Mouse (Mus musculus): ENCODE results near the gene Trpm4. TPM values are rescaled to one million over a fixed set of nuclear protein-coding genes. Genes with fewer than 3 reads are reported as not detected.

Gene Trpm4
- polyA plus RNA-seq, 1 experiment, result not detected

DNA sequence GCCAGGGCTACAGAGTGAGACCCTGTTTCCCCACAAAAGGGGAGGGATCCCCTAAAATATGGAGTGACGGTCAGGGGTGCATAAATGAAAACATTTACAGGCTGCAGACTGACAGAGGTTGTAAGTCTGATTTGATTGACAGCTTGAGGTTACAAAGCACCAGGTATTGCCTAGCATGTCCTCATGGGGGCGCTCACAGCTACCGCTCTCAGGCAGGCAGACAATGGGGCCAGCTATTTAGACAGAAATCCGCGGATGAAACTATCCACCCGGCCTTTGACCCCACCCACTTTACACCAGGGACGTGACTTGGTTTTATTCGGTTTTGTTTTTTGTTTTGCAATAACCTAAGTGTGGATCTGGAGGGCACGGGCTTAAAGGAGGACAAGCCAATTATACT lies 24.1 kb downstream of the Trpm4 start:
- no peak overlapping the region for H3K4me3 ChIP-seq (ENCODE audit: insufficient read depth, low read depth, low read length)
- no peak overlapping the region for H3K27ac ChIP-seq (ENCODE audit: insufficient read depth, low read depth, low read length)
- 15% methylated on average over 9 of the region's 9 CpGs for WGBS
- peaks cover 5% of the 10 kb centered on the region; the same call in 1 of the 2 replicates for H3K4me1 ChIP-seq (ENCODE audit: control insufficient read depth, insufficient read depth, low read length)
- TF ChIP-seq POLR2A (IDR thresholded peaks at IDR 0.05; ENCODE audit: insufficient read depth, low read depth, low read length) (no peak), CTCF (IDR thresholded peaks at IDR 0.05; ENCODE audit: insufficient read depth, low read depth, low read length) (no peak)

DNA sequence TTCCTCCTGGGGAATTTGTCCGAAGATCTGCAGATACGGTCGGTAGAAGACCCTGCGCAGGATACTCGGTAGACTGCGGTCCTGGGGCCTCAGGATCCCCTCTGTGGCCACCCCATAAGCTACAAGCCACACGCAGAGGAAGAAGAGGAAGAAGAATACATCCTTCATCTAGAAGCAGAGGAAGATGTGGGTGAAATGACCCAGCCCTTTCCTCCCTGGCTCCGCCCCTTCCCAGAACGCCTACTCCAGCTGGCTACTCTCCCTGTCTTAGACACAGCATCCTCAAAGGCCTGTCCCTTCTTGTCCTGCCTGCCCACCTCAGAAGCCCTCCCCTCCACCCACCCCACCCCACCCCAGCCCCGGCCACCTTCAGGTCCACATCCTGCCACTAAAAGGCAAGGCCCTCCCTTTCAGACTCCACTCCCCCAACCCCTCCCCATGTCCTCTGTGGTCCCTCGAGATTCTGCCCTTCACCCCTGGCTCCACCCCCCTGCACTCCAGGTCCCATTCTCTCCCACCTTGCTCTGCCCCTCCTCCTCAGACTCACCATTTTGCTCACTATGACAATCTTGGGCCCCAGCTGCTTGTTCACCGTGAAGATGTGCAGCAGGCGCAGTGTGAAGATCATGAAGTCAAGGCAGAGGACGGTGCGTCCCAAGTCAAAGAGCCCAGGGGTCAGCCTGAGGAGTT lies 24.9 kb downstream of the Trpm4 start:
- H3K4me1 ChIP-seq (ENCODE audit: control insufficient read depth, insufficient read depth, low read length), result peaks cover 3% of the 10 kb centered on the region; the same call in 1 of the 2 replicates
- H3K27ac ChIP-seq (ENCODE audit: insufficient read depth, low read depth, low read length), result no peak overlapping the region
- TF ChIP-seq CTCF (IDR thresholded peaks at IDR 0.05; ENCODE audit: insufficient read depth, low read depth, low read length) (no peak), POLR2A (IDR thresholded peaks at IDR 0.05; ENCODE audit: insufficient read depth, low read depth, low read length) (no peak)
- H3K4me3 ChIP-seq (ENCODE audit: insufficient read depth, low read depth, low read length), result no peak overlapping the region
- WGBS, result 76% methylated on average over 15 of the region's 15 CpGs

DNA sequence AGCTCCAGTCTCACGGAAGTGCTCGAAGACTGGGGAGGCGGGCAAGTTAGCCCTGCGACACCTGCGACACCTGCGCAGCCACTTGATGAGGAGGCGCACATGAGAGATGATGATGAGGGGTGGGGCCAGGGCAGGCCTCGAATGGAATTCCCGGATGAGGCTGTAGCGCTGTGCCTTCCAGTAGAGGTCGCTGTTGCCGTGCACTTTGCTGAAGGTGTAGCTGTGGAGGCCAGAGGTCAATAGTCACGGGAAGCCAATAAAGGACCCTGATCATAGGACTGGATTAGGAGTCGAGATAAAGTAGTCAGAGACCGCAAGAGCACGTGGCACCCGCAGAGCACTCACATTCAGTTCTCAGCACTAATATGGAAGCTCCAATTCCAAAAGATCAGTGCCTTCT lies 28.3 kb downstream of the Trpm4 start:
- 12% methylated on average over 17 of the region's 17 CpGs for WGBS
- Histone ChIP-seq H3K27ac (ENCODE audit: insufficient read depth, low read depth, low read length) (no peak overlapping the region), H3K4me1 (ENCODE audit: control insufficient read depth, insufficient read depth, low read length) (peaks cover 10% of the 10 kb centered on the region; the same call in 1 of the 2 replicates), H3K4me3 (ENCODE audit: insufficient read depth, low read depth, low read length) (peak overlapping the region; percentile 18; the same call in 1 of the 2 replicates)
- TF ChIP-seq CTCF (IDR thresholded peaks at IDR 0.05; ENCODE audit: insufficient read depth, low read depth, low read length) (peak; percentile 68; the same call in 1 of the 2 replicates), POLR2A (IDR thresholded peaks at IDR 0.05; ENCODE audit: insufficient read depth, low read depth, low read length) (no peak)

DNA sequence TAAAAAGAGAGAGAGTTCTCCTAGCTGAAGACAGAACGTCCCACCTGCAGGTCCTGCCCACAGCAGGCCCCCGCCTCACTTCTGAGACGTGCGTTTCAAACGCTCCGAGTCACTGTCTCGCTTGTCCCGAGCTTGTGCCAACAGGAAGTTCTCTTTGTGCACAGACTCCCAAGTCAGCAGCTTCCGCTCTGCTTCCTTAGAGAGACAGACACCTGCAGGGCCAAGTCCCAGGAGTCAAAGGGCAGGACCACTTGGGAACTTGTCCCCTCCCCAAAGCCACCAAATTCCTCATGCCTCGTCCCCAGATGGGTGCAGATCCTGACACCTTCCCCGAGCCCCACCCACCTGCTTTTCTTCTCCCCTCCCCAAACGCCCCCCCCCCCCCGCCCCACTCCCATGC lies 28.7 kb downstream of the Trpm4 start:
- WGBS, result 34% methylated on average over 12 of the region's 13 CpGs
- Histone ChIP-seq H3K4me3 (ENCODE audit: insufficient read depth, low read depth, low read length) (peak overlapping the region; percentile 18; the same call in 1 of the 2 replicates), H3K4me1 (ENCODE audit: control insufficient read depth, insufficient read depth, low read length) (peaks cover 10% of the 10 kb centered on the region; the same call in 1 of the 2 replicates), H3K27ac (ENCODE audit: insufficient read depth, low read depth, low read length) (no peak overlapping the region)
- TF ChIP-seq CTCF (IDR thresholded peaks at IDR 0.05; ENCODE audit: insufficient read depth, low read depth, low read length), result no peak
- TF ChIP-seq POLR2A (IDR thresholded peaks at IDR 0.05; ENCODE audit: insufficient read depth, low read depth, low read length), result no peak

DNA sequence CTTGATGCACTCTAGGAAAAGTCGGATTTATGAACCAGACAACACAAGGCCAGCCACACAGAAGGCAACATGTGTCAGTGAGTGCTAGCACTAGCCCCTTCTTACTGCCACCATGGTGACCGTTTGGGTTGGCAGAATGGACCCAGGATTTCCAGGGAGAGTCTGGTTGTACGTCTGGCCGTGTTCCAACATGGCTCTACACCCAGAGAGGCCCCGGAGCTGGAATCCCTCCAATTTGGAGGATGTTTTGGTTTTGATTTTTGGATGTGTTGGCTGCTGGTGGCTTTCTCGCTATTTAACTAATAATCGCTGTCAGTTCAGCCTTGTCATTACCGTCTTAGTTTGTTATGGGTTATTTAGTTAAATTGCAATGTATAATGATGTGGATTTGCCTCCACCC lies 31.0 kb downstream of the Trpm4 start:
- H3K4me1 ChIP-seq (ENCODE audit: control insufficient read depth, insufficient read depth, low read length), result peaks cover 10% of the 10 kb centered on the region; the same call in 1 of the 2 replicates
- TF ChIP-seq CTCF (IDR thresholded peaks at IDR 0.05; ENCODE audit: insufficient read depth, low read depth, low read length) (no peak), POLR2A (IDR thresholded peaks at IDR 0.05; ENCODE audit: insufficient read depth, low read depth, low read length) (no peak)
- WGBS, result 21% methylated on average over 8 of the region's 8 CpGs
- H3K27ac ChIP-seq (ENCODE audit: insufficient read depth, low read depth, low read length), result no peak overlapping the region
- no peak overlapping the region for H3K4me3 ChIP-seq (ENCODE audit: insufficient read depth, low read depth, low read length)

DNA sequence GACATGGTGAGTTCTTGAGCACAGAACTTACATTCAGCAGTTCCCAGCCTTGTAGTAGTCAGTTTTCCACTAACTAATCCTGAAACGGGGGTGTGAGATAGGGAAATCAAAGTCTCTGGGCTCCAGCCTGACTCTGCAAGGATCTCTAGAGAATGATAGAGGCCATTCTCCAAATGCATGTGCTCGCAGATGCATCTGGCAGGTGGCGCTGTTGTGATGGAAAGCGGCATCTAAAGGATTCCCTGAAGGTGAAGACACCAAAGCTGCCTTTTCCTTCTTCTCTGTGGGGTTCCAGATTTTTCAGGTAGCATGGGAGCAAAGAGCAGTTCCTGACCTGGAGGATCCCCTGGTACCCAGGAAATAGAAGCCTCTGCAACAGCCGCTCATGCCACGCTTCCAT lies 33.3 kb downstream of the Trpm4 start:
- Histone ChIP-seq H3K4me1 (ENCODE audit: control insufficient read depth, insufficient read depth, low read length) (peaks cover 9% of the 10 kb centered on the region; the same call in 1 of the 2 replicates), H3K27ac (ENCODE audit: insufficient read depth, low read depth, low read length) (no peak overlapping the region), H3K4me3 (ENCODE audit: insufficient read depth, low read depth, low read length) (no peak overlapping the region)
- no peak for TF ChIP-seq POLR2A (IDR thresholded peaks at IDR 0.05; ENCODE audit: insufficient read depth, low read depth, low read length)
- TF ChIP-seq CTCF (IDR thresholded peaks at IDR 0.05; ENCODE audit: insufficient read depth, low read depth, low read length), result peak; percentile 57; the same call in 1 of the 2 replicates
- WGBS, result 16% methylated on average over 6 of the region's 6 CpGs

DNA sequence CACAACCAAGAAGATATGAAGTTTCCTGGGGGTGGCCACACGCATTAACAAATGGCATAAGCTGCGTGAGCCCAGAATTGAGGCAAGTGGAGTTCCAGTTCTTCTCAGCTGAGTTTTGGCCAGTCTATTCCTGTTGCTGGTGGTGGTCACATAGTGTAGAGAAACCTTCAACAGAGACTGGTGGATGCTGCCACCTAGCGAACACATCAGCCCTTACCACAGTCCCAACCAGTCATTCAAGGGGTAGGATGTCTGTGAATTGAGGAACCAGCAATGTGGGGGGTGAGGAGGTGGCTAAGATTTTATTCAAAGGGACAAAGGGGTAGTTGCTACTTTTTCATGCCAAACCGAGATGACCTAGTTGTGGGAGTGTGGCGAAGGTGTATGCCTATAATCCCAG lies 33.8 kb downstream of the Trpm4 start:
- WGBS, result 9% methylated on average over 5 of the region's 5 CpGs
- TF ChIP-seq CTCF (IDR thresholded peaks at IDR 0.05; ENCODE audit: insufficient read depth, low read depth, low read length), result no peak
- TF ChIP-seq POLR2A (IDR thresholded peaks at IDR 0.05; ENCODE audit: insufficient read depth, low read depth, low read length), result no peak
- Histone ChIP-seq H3K27ac (ENCODE audit: insufficient read depth, low read depth, low read length) (no peak overlapping the region), H3K4me1 (ENCODE audit: control insufficient read depth, insufficient read depth, low read length) (peaks cover 7% of the 10 kb centered on the region; the same call in 1 of the 2 replicates), H3K4me3 (ENCODE audit: insufficient read depth, low read depth, low read length) (no peak overlapping the region)

DNA sequence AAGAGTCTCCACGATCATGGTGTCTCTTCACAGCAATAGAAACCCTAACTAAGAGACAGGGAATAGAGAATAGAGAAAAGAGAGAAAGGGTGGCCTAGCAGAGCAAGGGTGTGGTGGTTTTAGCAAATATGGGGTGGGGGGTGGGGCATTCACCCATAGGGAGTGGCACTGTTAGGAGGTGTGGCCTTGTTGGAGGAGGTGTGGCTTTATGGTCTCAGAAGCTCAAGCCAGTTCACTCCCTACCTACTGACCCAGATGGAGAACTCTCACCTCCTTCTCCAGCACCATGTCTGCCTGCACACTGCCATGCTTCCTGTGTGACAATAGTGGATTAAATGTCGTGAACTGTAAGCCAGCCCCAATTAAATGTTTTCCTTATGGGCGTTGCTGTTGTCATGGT lies 36.0 kb downstream of the Trpm4 start:
- H3K27ac ChIP-seq (ENCODE audit: insufficient read depth, low read depth, low read length), result no peak overlapping the region
- H3K4me1 ChIP-seq (ENCODE audit: control insufficient read depth, insufficient read depth, low read length), result peaks cover under 1% of the 10 kb centered on the region; the same call in 1 of the 2 replicates
- 36% methylated on average over 3 of the region's 3 CpGs for WGBS
- no peak for TF ChIP-seq CTCF (IDR thresholded peaks at IDR 0.05; ENCODE audit: insufficient read depth, low read depth, low read length)
- H3K4me3 ChIP-seq (ENCODE audit: insufficient read depth, low read depth, low read length), result no peak overlapping the region

DNA sequence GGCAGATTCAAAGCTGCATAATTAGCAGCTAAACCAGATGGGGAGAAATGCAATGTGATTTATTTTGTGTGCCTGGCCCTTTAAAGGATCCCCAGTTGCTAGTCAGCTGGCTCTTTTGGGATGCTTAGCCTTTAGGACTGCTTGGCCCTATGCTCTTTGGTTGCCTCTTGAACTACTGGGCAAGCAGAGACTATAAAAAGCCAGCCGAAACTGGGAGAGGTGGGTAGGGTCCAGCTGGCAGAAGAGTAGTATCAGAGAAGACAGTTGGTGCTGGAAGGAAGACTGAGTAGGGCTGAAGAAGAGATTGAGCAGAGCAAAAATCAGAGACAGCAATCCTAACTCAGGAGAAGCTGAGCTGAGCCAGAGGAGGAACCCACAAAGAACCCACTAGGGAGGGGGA lies 37.0 kb downstream of the Trpm4 start:
- H3K27ac ChIP-seq (ENCODE audit: insufficient read depth, low read depth, low read length), result no peak overlapping the region
- WGBS, result 82% methylated on average over 1 of the region's 1 CpGs
- TF ChIP-seq CTCF (IDR thresholded peaks at IDR 0.05; ENCODE audit: insufficient read depth, low read depth, low read length), result no peak
- no peak for TF ChIP-seq POLR2A (IDR thresholded peaks at IDR 0.05; ENCODE audit: insufficient read depth, low read depth, low read length)
- H3K4me1 ChIP-seq (ENCODE audit: control insufficient read depth, insufficient read depth, low read length), result no peaks in the 10 kb centered on the region
- H3K4me3 ChIP-seq (ENCODE audit: insufficient read depth, low read depth, low read length), result no peak overlapping the region
